Mouse (Mus musculus): ENCODE data around the gene Fam216a.

GRCm38 (mm10) chr5:122314966-122315667, 57.0 kb downstream of the Fam216a start:
- no peak for TF ChIP-seq CTCF (IDR thresholded peaks at IDR 0.05; ENCODE audit: low read depth, low read length)
- no peak for TF ChIP-seq POLR2A (IDR thresholded peaks at IDR 0.05; ENCODE audit: insufficient read depth, low read length)
- TF ChIP-seq EP300 (IDR thresholded peaks at IDR 0.05; ENCODE audit: insufficient read depth, low read depth, low read length): no peak
